Mouse (Mus musculus) heart, adult 2 months (tissue): ENCODE measurements around the gene Krtap6-2. TPM values are rescaled to one million over a fixed set of nuclear protein-coding genes. Genes with fewer than 3 reads are reported as not detected.

Source experiments
- DNase-seq, 2 experiments: peaks; one replicate each; pipeline ENCODE4 v3.0.0; 2021
- H3K27ac ChIP-seq: fragments of 200-600 bp; 2 replicates; pipeline ENCODE4 v1.8.1; 2022
- H3K27me3 ChIP-seq: fragments of 200-500 bp; 2 replicates; pipeline ENCODE4 v1.6.1; 2012; ENCODE audit warnings: mild to moderate bottlenecking, low read length, inconsistent platforms, mixed read lengths; ENCODE audit not compliant: control insufficient read depth, insufficient read depth
- H3K36me3 ChIP-seq: fragments of 200-500 bp; 2 replicates; pipeline ENCODE4 v1.6.1; 2012; ENCODE audit warnings: low read length, inconsistent platforms; ENCODE audit not compliant: control insufficient read depth, insufficient read depth
- H3K4me1 ChIP-seq: fragments of 200-500 bp; 2 replicates; pipeline ENCODE4 v1.6.1; 2011; ENCODE audit warnings: low read length; ENCODE audit not compliant: control insufficient read depth, insufficient read depth
- H3K4me3 ChIP-seq: fragments of 200-600 bp; 2 replicates; pipeline ENCODE4 v1.8.1; 2022
- H3K79me2 ChIP-seq: fragments of 200-500 bp; replicated peaks from 2 replicates; pipeline ENCODE4 v1.6.1; 2012; ENCODE audit warnings: mild to moderate bottlenecking, inconsistent platforms, low read length, moderate library complexity, mixed read lengths; ENCODE audit not compliant: control insufficient read depth, insufficient read depth
- H3K9ac ChIP-seq: fragments of 200-500 bp; 2 replicates; pipeline ENCODE4 v1.6.1; 2012; ENCODE audit warnings: low read depth, mild to moderate bottlenecking, control low read depth, inconsistent platforms, low read length, mixed read lengths
- CTCF ChIP-seq: fragments of 200-600 bp; IDR thresholded peaks from 2 replicates; pipeline ENCODE4 v1.8.1; 2022; ENCODE audit warnings: antibody characterized with exemption, mild to moderate bottlenecking, moderate library complexity
- EP300 ChIP-seq: fragments of 200-500 bp; IDR thresholded peaks from 2 replicates; pipeline ENCODE4 v1.6.1; 2011; ENCODE audit warnings: low read depth, low read length, control low read depth; ENCODE audit not compliant: insufficient read depth
- POLR2A ChIP-seq: fragments of 200-500 bp; IDR thresholded peaks from 2 replicates; pipeline ENCODE4 v1.6.1; 2011; ENCODE audit warnings: mild to moderate bottlenecking, low read depth, low read length, control low read depth; ENCODE audit not compliant: insufficient read depth
- WGBS: fragments of 180-500 bp; shearing (Covaris S2); methylation state at CpG from one replicate; pipeline ENCODE4 v1.1.7; 2018; 5-methylcytosine and 5-hydroxymethylcytosine counted together
- intact Hi-C: fragments of 180-260 bp; cut with DNase I; formaldehyde crosslinking; loops from one replicate; pipeline ENCODE4 v1.15.1; 2025
- polyA plus RNA-seq: library from polyadenylated mRNA; depleted of rRNA; stranded (reverse); fragments of >200 nt; gene quantifications from 2 replicates; pipeline ENCODE4 v1.2.3, GENCODE M21; 2012; rRNA removed
- total RNA-seq, 2 experiments: library from RNA; stranded (reverse); gene quantifications; 2 replicates each; pipeline ENCODE4 v1.2.3; 2021

Krtap6-2 gene
- total and polyA plus RNA-seq, 3 experiments: not detected

DNA sequence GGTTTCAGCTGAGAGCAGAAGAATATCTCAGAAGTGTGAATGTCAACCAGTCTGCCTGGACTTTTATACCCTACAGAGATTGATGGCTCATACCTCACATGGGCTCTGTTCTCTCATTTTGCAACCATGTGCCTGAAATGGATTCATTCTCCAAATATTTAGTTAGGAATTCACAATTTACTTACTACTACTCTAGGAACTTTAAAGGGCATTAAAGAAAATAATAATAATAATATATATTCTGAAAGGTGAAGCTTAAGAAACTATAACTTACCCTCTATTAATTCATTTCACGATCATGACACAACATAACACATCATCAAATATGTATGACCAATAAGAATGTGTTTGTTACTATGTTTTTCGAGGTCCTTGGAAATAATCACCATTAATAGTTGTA, 16.1 kb downstream of the Krtap6-2 start, which contains the start of gene Krtap21-1:
Krtap21-1 (minus strand) TSS at position 101 of the 400 bp plus-strand sequence.
- no peak within 1 kb of the TSS for H3K27ac ChIP-seq

DNA sequence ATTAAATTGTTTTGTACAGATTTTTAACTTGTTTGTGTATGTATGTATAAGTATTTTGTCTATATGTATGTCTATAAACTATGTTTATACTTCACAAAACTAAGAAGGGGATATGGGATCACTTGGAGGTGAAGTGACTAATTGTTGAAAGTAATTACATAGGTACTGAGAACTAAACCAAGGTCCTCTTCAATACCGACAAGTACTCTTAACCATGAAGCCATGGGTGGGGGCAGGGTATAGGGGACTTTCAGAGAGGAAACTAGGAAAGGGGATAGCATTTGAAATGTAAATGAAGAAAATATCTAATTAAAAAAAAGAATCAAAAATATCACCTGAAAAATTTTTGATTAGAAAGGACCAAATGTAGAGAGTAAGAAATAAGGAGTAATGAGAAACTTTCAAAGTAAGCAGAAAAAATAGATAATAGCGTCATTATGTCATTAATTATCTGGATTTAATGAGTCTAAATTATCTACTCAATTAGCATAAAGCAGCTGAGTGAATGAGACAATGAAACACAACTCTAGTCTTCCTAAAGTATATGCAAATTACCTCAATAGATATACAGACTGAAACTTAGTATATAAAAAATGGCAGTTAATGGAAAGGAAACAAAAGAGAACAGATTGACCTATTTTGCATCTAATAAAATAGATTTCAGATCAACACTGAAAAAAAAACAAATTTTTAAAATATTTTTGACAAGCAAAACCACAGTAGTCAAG, 47.0 kb downstream of the Krtap6-2 start:
- Histone ChIP-seq H3K4me3 (no peak overlapping the region), H3K27ac (no peak overlapping the region), H3K4me1 (no peaks in the 10 kb centered on the region), H3K27me3 (no peaks in the 10 kb centered on the region), H3K79me2 (no peaks in the 10 kb centered on the region), H3K9ac (no peak overlapping the region), H3K36me3 (no peaks in the 10 kb centered on the region)
- TF ChIP-seq EP300 (no peak), POLR2A (no peak), CTCF (no peak)
- no peak for DNase-seq
- WGBS: 69% methylated on average over 2 of the region's 2 CpGs
- intact Hi-C loops: no loop called here

More for the DNA sequence above, 16.1 kb downstream of the Krtap6-2 start, which contains the start of gene Krtap21-1:
- intact Hi-C loops: no loop called here
- H3K27me3 ChIP-seq: no peaks in the 10 kb centered on the region
- H3K4me3 ChIP-seq: no peak within 1 kb of the TSS
- no peaks in the 10 kb centered on the region for H3K36me3 ChIP-seq
- H3K9ac ChIP-seq: no peak within 1 kb of the TSS
- no peak for TF ChIP-seq POLR2A
- 78% methylated on average over 2 of the region's 2 CpGs for WGBS
- H3K4me1 ChIP-seq: no peaks in the 10 kb centered on the region
- no peaks in the 10 kb centered on the region for H3K79me2 ChIP-seq
- DNase-seq: no peak

Other genes starting within 250 kb of the Krtap6-2 start
- not detected for gene 1110057P08Rik, start 245.4 kb downstream of the Krtap6-2 start, total RNA-seq
- gene 1110057P08Rik, start 245.4 kb downstream of the Krtap6-2 start, polyA plus RNA-seq: not detected in 2 replicates
- not detected for gene Krtap20-2, start 214.2 kb downstream of the Krtap6-2 start, total RNA-seq
- not detected in 2 replicates for gene Krtap20-2, start 214.2 kb downstream of the Krtap6-2 start, polyA plus RNA-seq
- not detected for gene Krtap21-1, start 16.2 kb downstream of the Krtap6-2 start, total RNA-seq
- not detected in 2 replicates for gene Krtap21-1, start 16.2 kb downstream of the Krtap6-2 start, polyA plus RNA-seq
- gene Krtap8-1, start 67.8 kb upstream of the Krtap6-2 start, total RNA-seq: not detected
- not detected in 2 replicates for gene Krtap8-1, start 67.8 kb upstream of the Krtap6-2 start, polyA plus RNA-seq
- gene Krtap7-1, start 88.2 kb upstream of the Krtap6-2 start, total RNA-seq: not detected
- not detected in 2 replicates for gene Krtap7-1, start 88.2 kb upstream of the Krtap6-2 start, polyA plus RNA-seq
- not detected for gene Krtap11-1, start 151.1 kb upstream of the Krtap6-2 start, total RNA-seq
- gene Krtap11-1, start 151.1 kb upstream of the Krtap6-2 start, polyA plus RNA-seq: not detected in 2 replicates